Comparison of ENCODE assay signal across 9 mouse cellular contexts in the genomic region with DNA sequence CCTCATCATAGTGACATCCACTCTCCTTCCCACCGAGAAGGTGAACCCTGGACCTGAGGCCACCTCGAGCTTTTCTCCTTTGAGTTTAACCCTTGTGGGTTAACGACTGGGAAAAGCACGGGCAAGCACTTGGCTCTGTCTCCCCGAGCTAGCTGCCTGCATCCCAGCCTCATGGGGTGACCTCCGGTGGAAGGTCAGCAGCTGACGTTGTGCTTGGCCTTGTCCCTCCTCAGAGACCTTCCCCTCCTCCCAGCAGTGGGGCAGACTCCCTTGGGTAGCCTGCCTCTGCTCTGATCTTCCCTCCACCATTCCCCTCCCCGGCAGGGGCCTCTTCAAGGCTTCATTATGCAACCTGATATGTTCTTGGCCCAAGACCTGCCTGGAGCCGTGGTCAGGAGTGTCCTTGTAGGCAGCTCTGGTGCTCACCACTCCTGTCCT. TPM values are rescaled to one million over a fixed set of nuclear protein-coding genes. Genes with fewer than 3 reads are reported as not detected.
DNase-seq lines count a peak whose midpoint lies in the region; ATAC-seq and TF ChIP-seq lines count a peak whose summit lies in the region.
"Had no signal": no experiment of that assay in that cellular context is flagged by ENCODE, and none has a peak within 500 bp of the region (broad histone marks: within the 10 kb centered on the region; RNA-seq: fewer than 3 reads in every experiment).

No protein-coding gene starts in this region.

- H3K36me3 ChIP-seq in liver, adult 2 months (ENCODE audit: control insufficient read depth, insufficient read depth, low read length): no peaks in the 10 kb centered on the region
- no peaks in the 10 kb centered on the region for H3K36me3 ChIP-seq in liver, postnatal 0 days (replicated peaks; ENCODE audit: insufficient read depth, low read length)
- no peaks in the 10 kb centered on the region for H3K36me3 ChIP-seq in intestine, embryonic 16.5 days (ENCODE audit: control insufficient read depth, insufficient read depth, low read length)
- H3K36me3 ChIP-seq: liver, embryonic 15.5 days had no signal

- no peaks in the 10 kb centered on the region for H3K4me1 ChIP-seq in liver, adult 2 months (ENCODE audit: control insufficient read depth, insufficient read depth, low read length)
- no peaks in the 10 kb centered on the region for H3K4me1 ChIP-seq in liver, postnatal 0 days (ENCODE audit: insufficient read depth)
- peaks cover 4% of the 10 kb centered on the region for H3K4me1 ChIP-seq in intestine, embryonic 16.5 days (ENCODE audit: control insufficient read depth, insufficient read depth, low read length)
- H3K4me1 ChIP-seq: liver, embryonic 15.5 days had no signal

- TF ChIP-seq EP300 in liver, postnatal 0 days (IDR thresholded peaks at IDR 0.05; ENCODE audit: low read depth): no peak

- H3K9me3 ChIP-seq in liver, postnatal 0 days (ENCODE audit: low read length): no peaks in the 10 kb centered on the region
- no peaks in the 10 kb centered on the region for H3K9me3 ChIP-seq in intestine, embryonic 16.5 days (ENCODE audit: control insufficient read depth, low read length)
- H3K9me3 ChIP-seq: liver, embryonic 15.5 days had no signal

- TF ChIP-seq POLR2A in liver, adult 2 months (IDR thresholded peaks at IDR 0.05; ENCODE audit: extremely low read depth, insufficient read depth, low read length): no peak

- H3K27me3 ChIP-seq in liver, adult 2 months (ENCODE audit: control insufficient read depth, insufficient read depth, low read length): no peaks in the 10 kb centered on the region
- H3K27me3 ChIP-seq in liver, postnatal 0 days (ENCODE audit: insufficient read depth, low read length): no peaks in the 10 kb centered on the region
- H3K27me3 ChIP-seq in intestine, embryonic 16.5 days (replicated peaks; ENCODE audit: control insufficient read depth, insufficient read depth, low read length): no peaks in the 10 kb centered on the region
- H3K27me3 ChIP-seq: liver, embryonic 15.5 days had no signal

- DNase-seq in liver, adult 2 months (ENCODE audit: extremely low read depth, low read depth, low spot score): peak; percentile 55
- DNase-seq in liver, postnatal 0 days: no peak
- DNase-seq in adrenal gland, postnatal 25 days: peak; percentile 76
- DNase-seq in lung, postnatal 36 days: peak; percentile 39
- DNase-seq in MN1 (ENCODE audit: low spot score): no peak
- no peak for DNase-seq in urinary bladder, postnatal 25 days (ENCODE audit: low spot score)

- no peak overlapping the region for H3K27ac ChIP-seq in liver, adult 2 months (replicated peaks; ENCODE audit: insufficient read depth, low read depth, low read length)
- no peak overlapping the region for H3K27ac ChIP-seq in liver, postnatal 0 days (ENCODE audit: low read depth)
- H3K27ac ChIP-seq in intestine, embryonic 16.5 days (ENCODE audit: low read length): no peak overlapping the region
- H3K27ac ChIP-seq: liver, embryonic 15.5 days had no signal

- H3K79me2 ChIP-seq in liver, adult 2 months (ENCODE audit: control insufficient read depth, insufficient read depth, low read length): no peaks in the 10 kb centered on the region

- TF ChIP-seq CTCF in liver, adult 2 months (IDR thresholded peaks at IDR 0.05; ENCODE audit: low read depth, low read length): no peak
- no peak for TF ChIP-seq CTCF in liver, postnatal 0 days (IDR thresholded peaks at IDR 0.05; ENCODE audit: low read depth)

- no peak for ATAC-seq in liver, postnatal 0 days
- ATAC-seq in intestine, embryonic 16.5 days: peak; percentile 68

- no peak overlapping the region for H3K9ac ChIP-seq in liver, adult 2 months (ENCODE audit: low read depth, low read length)
- H3K9ac ChIP-seq in liver, postnatal 0 days (replicated peaks): no peak overlapping the region
- no peak overlapping the region for H3K9ac ChIP-seq in intestine, embryonic 16.5 days (ENCODE audit: low read depth, low read length)
- H3K9ac ChIP-seq: liver, embryonic 15.5 days had no signal

- WGBS in liver, adult 2 months: 56% methylated on average over 9 of the region's 9 CpGs
- 64% methylated on average over 9 of the region's 9 CpGs for WGBS in liver, postnatal 0 days (ENCODE audit: insufficient replicate concordance)
- WGBS in intestine, embryonic 16.5 days: 49% methylated on average over 9 of the region's 9 CpGs

- H3K4me2 ChIP-seq in liver, postnatal 0 days (ENCODE audit: low read depth, low read length): no peak overlapping the region
- no peak overlapping the region for H3K4me2 ChIP-seq in intestine, embryonic 16.5 days (ENCODE audit: low read depth, low read length)
- H3K4me2 ChIP-seq: liver, embryonic 15.5 days had no signal

- H3K4me3 ChIP-seq in liver, adult 2 months (ENCODE audit: insufficient read depth, low read depth, low read length): no peak overlapping the region
- no peak overlapping the region for H3K4me3 ChIP-seq in liver, postnatal 0 days (ENCODE audit: low read depth, low read length)
- no peak overlapping the region for H3K4me3 ChIP-seq in intestine, embryonic 16.5 days (ENCODE audit: low read length)
- H3K4me3 ChIP-seq: liver, embryonic 15.5 days; myocyte had no signal

RNA-seq across cellular contexts. Expression of gene Mapt, which starts 38.2 kb away (rescaled TPM):
- total RNA-seq in liver, adult 2 months (2014; rRNA removed): 1.5 and 1.6 TPM in 2 replicates
- 1.2 and 1.4 TPM in 2 replicates for polyA plus RNA-seq in liver, adult 2 months (2012; rRNA removed)
- polyA plus RNA-seq in liver, postnatal 0 days (2015; fragmentation: Nextera tagmentation; extraction: Ambion mirVana): 0.28 and 0.33 TPM in 2 replicates
- 142 and 169 TPM in 2 replicates for total RNA-seq in adrenal gland, postnatal 25 days (2021)
- polyA plus RNA-seq in intestine, embryonic 16.5 days (2015; fragmentation: Nextera tagmentation; extraction: Ambion mirVana): 13.6 and 15.8 TPM in 2 replicates

Comparison
In these comparisons a context has a peak if more than half of its experiments do, and no peak if none do; other contexts are left out.
1. DNase-seq: peak in liver, adult 2 months (single experiment), adrenal gland, postnatal 25 days (single experiment) and lung, postnatal 36 days (single experiment); none in liver, postnatal 0 days (single experiment), MN1 (single experiment) and urinary bladder, postnatal 25 days (single experiment).